Mouse (Mus musculus) inflammation-experienced regulatory T-cells, adult 6 months (primary cell): ENCODE measurements around the gene Cerkl. TPM values are rescaled to one million over a fixed set of nuclear protein-coding genes. Genes with fewer than 3 reads are reported as not detected.

ENCODE experiments used
- ATAC-seq: one replicate; pipeline ENCODE4 v1.8.0; 2017
- polyA plus RNA-seq, 3 experiments: library from polyadenylated mRNA; unstranded; fragments of 100-300 nt; shearing (Covaris generic); gene quantifications; one replicate each; pipeline ENCODE4 v1.2.1; 2017

Cerkl gene
- polyA plus RNA-seq, result 10 to 100 TPM; 30.4 to 52.7 (median 42.5) TPM

DNA sequence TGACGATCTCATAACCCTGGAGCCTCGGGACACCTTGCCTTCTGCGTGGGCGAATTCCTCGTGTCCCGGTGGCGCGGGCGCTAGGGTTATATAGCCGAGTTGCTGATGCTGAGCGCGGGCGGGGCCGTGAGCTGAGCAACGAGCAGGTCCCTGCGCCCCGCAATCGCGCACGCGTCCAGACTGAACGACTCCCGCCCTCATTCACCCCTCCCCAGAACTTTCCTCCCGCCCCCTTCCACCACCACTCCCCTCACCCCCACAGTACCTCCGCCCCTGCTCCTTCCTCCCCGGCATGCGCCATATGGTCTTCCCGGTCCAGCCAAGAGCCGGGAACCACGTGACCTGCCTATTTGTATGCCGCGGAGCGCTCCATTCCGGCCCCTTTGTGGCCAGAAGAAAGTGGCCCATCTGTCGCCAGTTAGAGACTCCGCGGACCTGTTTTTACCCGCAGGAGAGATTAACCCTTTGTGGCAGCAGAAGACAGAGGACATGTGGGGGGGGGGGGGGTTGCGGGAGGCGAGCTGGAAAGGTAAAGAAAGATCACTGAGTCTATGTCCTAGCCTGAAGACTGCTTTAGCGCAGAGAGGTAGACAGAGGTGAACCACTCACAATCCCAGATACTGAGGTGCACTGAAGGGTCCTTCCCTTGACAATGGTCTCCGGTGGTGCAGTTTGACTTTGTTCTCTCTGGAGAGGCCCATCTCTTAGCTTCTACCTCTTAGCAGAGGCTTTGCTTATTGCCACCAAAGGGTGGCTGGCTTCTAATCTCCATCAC lies at the start of gene Cerkl, which contains the start of gene Neurod1:
Gene Cerkl, minus strand, starts transcription at position 211 of the 775 bp plus-strand sequence.
Gene Neurod1, minus strand, starts transcription at position 177 of the 775 bp plus-strand sequence.
- no peak for ATAC-seq

- peak; percentile 86 for ATAC-seq
These were observed 42.6 kb upstream of the Cerkl start for GRCm38 (mm10) chr2:79498990-79499755.

DNA sequence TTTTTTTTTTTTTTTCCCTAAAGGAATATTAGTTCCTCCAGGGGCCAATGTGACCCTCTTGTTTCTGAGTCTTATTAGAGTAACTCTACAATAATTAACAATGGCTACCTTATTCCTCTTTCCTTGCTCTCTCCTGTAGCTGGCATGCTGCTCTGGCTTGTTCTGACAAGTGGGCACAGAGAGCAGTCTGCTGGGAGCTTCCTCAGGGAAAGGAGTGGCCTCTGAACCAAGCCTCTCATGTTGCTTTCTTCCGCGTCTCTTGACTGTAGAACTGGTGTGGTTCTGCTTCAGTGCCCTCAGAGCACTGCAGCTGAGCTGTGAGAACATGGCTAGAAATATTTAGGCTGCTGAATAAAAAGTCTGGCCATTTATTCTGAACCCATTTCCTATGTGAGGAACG lies 28.5 kb upstream of the Cerkl start:
- no peak for ATAC-seq

- no peak for ATAC-seq
These were observed 25.9 kb upstream of the Cerkl start for GRCm38 (mm10) chr2:79482511-79482910.

DNA sequence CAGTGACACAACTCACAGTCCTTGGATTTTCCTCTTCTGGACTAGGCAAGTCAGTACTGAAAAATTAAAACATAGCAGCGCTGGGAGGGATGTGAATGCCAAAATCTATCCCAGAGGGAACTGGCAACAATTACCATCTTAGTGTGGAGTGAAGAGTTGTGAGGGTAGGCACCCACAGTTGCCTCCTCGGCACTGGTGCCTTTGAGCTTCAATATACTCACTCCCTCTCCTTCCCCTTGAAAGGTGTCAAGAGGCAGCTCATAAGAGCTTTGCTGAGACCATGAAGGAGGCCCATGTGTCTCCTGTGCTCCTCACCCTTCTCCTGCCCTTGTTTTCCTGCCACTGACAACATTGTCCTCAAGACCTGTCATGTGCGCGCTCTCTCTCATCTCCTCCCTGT lies 5.8 kb upstream of the Cerkl start:
- no peak for ATAC-seq

DNA sequence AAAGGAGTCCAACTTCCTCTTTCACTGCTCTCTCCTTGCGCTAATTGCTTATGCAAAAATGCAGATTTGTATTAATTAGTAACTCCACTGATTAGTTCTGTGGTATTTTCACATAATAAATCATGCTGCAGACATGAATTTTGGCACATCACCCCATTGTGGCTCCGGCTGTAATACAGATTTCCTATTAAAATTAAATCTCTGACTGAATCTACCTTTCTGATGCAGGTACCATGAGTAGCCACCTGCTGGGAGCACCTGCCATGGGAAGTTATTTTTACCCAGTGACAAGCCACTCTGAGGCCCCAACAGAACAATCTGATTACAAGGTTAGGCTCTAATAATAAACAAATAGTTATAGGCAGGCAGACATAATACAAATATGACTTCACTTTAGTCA lies 5.3 kb upstream of the Cerkl start:
- ATAC-seq, result no peak

GRCm38 (mm10) chr2:79460586-79460985 lies 4.0 kb upstream of the Cerkl start:
- ATAC-seq, result no peak

DNA sequence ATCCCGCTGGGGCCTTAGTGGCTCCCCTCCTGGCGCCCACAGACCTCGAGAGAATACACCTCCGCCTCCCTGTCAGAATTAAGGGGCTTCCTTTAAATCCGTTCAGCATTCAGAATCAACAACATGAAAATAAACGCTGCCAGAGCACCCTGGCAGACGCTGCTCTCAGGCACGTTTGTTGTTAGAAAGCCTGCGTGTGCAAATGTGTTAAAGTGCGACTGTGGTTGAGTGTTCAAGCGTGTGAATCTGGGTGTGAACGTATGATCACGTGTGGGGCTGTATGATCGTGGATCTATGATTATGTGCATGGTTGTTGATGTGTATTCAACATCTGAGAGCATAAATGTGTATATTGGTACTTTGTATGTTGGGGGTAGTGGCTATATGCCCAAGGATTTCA lies 3.5 kb upstream of the Cerkl start:
- ATAC-seq, result no peak

DNA sequence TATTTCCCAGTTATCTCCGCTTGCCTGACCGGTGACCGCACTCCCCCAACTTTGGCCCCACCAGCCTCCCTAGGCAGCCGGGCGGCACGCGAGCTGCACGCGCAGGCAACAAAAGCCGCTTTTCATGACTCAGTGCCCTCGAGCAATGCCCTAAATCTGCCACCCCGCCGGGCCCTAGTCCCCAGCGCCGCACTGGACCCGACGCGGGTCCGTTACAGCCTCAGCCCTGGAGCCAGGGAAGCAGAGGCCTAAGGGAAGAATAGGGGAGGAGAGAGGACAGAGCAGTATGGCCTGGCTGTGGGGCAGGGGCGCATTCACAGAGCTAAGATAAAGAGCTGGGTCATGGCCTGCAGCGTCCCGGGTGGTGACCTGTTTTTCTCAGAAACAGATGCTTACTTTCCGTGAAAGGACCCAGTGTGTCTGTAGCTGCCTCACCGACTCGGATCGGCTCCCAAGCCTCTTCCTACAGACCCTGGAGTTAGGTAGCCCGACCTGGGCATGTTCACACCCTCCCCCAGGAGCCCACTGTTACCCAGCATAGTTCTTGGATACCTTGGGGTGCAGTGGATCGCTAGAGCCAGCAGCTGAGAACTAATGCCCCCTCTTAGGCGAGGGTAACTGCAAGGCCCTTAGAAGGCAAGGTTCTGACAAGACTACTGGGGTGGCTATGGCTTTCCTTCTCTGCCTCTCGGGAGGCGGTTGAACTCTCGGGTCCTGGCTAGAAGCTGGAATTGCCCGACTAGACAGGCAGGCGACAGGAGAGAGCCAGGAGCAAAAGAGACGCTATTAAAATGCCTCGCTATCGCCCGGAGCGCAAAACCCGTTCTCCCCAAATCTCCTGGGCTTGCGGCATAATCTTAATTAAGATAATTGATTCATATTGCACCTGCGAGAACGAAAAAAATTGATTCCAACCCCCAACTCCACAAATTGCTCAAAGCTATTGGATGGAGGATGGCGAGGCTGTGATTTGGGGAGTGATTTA lies 2.8 kb upstream of the Cerkl start:
- ATAC-seq, result no peak

GRCm38 (mm10) chr2:79457932-79458331 lies 1.3 kb upstream of the Cerkl start:
- no peak for ATAC-seq

- ATAC-seq, result no peak
These were observed 849 bp upstream of the Cerkl start for GRCm38 (mm10) chr2:79457434-79457833.

DNA sequence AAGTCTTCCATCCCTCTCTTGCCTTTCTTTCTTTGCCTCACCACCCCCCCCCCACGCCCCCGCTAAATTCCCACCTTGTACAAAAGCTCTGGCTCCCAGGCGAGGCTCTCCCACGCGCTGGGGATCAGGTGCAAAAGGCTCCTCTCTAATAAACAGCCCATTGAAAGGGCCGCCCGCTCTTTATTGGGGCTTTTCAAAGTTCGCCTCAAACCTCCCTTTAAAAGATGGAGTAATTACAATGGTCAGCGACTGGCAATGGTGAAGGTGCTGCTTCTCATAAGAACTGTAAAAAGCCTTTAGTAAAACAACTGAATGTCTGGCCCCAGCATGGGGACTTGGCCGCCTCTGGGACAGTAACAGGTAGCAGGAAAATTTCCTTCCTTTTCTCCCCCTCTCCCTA lies 939 bp downstream of the Cerkl start:
- no peak for ATAC-seq

DNA sequence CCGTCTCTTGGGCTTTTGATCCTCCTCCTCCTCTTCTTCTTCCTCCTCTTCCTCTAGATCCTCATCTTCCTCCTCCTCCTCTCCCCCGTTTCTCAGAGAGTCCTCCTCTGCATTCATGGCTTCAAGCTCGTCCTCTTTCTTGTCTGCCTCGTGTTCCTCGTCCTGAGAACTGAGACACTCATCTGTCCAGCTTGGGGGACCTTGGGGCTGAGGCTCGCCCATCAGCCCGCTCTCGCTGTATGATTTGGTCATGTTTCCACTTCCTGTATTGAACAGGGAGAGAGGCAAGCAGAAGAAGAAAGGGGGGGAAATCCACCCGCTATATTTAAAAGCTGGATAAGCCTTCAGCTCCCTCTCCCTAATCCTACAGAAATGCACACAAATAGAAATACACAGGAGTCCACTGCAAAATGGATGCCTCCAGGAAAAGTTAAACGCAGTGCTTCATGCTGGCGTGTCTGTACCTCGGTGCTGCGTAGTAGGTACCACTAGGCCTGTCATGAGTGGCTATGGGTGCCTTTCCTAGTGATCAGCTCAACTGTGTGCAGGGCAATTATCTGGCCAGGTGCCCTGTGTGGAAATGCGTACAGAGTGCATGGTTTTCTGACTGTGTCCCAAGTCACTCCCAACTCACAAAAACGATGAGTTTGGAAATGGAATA lies 1.7 kb downstream of the Cerkl start:
- no peak for ATAC-seq

DNA sequence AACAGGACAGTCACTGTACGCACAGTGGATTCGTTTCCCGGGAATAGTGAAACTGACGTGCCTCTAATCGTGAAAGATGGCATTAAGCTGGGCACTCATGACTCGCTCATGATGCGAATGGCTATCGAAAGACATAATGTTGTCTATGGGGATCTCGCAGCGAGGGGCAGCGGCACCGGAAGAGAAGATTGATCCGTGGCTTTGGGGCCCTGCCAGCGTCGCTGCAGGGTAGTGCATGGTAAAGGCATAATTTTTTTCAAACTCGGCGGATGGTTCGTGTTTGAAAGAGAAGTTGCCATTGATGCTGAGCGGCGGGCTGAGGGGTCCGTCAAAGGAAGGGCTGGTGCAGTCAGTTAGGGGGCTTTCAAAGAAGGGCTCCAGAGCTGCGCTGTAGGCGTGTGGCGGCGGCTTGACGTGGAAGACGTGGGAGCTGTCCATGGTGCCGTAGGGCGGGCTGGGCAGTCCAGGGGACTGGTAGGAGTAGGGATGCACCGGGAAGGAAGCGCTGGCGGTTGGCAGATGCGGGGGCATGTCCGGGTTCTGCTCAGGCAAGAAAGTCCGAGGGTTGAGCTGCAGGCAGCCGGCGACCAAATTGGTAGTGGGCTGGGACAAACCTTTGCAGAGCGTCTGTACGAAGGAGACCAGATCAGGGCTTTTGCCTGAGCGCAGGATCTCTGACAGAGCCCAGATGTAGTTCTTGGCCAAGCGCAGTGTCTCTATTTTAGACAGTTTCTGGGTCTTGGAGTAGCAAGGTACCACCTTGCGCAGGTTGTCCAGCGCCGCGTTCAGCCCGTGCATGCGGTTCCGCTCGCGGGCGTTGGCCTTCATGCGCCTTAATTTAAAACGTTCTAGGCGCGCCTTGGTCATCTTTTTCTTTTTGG lies 2.4 kb downstream of the Cerkl start:
- ATAC-seq, result no peak

DNA sequence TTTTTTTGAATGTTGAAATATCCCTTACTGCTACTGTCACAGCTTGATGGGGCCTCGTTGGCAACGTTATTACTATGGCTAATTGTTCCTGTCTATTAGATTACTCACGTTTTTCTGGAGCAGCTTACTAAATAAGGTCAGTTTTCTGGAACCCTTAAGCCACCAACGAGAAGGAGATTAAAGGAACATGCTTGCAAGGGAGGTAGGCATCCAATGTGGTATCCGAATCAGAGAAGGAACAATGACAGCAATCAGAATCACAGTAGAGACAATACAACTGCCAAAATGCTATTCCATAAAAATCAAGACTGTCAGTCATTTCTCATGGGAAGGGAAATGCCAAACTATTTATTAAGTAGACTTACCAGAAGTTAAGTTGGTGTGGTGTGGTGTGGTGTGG lies 5.1 kb downstream of the Cerkl start:
- no peak for ATAC-seq

DNA sequence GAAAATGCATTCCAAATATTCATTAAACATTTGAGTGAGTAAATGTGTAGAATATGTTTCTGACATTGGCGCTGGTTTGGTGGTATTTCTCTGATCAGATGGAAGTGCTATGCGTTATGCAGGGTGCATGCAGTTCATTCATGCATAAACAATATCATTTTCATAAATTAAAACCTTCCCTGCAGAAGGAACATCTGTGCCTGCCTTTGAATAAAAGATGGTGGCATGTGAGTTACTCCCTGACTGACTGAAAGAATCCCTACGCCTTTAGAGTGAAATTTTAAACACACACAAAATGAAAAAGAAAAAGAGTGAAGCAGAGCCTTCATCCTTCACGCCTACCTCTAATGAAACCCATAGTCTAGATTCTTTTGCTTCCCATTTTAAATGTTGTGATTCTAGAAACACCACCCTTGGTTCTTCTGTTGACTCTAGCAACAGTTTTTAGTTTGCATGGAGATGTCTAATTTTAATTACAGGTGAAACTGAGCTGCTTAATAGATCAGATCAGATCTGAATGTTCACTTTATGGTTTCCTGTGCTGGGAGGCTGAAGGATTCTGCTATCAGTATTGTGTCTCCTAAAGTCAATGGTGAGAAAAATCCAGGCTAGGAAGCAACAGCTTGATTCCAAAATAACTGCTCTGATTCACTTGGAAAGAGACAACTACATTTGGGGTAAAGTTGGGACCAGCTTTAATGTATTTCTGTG lies 5.7 kb downstream of the Cerkl start:
- no peak for ATAC-seq

DNA sequence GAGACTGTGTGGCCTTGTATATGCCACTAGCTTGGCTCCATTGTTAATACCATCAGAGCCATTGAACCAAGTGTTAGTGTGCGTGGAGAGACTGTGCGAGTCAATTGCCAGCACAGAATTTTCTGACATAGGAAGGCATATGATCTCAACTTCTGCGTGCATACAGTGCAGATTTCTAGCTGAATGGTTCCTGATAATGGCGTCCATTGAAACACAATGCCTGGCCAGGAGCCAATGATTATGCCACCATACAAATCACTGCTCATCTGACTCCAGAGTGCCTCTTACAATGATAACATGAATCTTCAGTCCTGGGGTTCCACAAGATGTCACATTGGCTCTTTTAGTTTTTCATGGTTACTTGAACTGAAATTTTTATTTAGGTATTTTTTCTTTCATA lies 7.2 kb downstream of the Cerkl start:
- ATAC-seq, result no peak

GRCm38 (mm10) chr2:79447198-79447597 lies 9.4 kb downstream of the Cerkl start:
- ATAC-seq, result no peak

- no peak for ATAC-seq
These were observed 12.5 kb downstream of the Cerkl start for GRCm38 (mm10) chr2:79443861-79444620.

- no peak for ATAC-seq
These were observed 13.2 kb downstream of the Cerkl start for GRCm38 (mm10) chr2:79443401-79443800.
